Mouse (Mus musculus): Measurements from ENCODE around the gene Ccdc155.

DNA sequence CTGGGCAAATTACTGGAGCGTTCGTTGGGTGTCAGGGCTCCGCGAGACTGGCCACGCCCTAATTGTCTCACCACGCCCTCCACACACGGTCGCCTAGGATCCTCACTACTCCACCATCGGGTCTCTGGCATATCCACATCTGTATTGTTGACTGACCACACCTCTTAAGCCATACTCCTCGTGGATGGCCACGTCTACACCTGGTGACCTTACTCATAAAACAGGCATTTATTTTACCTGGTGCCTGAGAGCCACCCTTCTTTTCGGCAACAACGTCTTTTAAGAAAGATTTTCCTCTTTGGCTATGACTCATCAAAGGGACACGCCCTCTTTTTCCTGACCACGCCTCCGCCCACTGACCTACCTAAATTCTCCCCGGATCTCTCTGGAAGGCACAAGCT, 7.2 kb upstream of the Ccdc155 start, which contains the start of gene Dkkl1:
- TF ChIP-seq CTCF (IDR thresholded peaks at IDR 0.05; ENCODE audit: low read depth, low read length) (no peak), POLR2A (IDR thresholded peaks at IDR 0.05; ENCODE audit: extremely low read depth, insufficient read depth, low read length) (no peak)
